Mouse (Mus musculus): ENCODE measurements around the gene Zfp980.
"Not testable (repeated sequence)": the region's sequence is repeated elsewhere in the genome, so short reads cannot be mapped to it uniquely, and the experiment has no call there.

GRCm38 (mm10) chr4:145682021-145682420, 11.5 kb downstream of the Zfp980 start:
- not testable (repeated sequence) for TF ChIP-seq POLR2AphosphoS2 (IDR thresholded peaks at IDR 0.05; ENCODE audit: insufficient read length, low read depth); TCF12 (IDR thresholded peaks at IDR 0.05; ENCODE audit: insufficient read depth, poor library complexity, severe bottlenecking); POLR2A (IDR thresholded peaks at IDR 0.05; ENCODE audit: insufficient read length, low read depth); USF1 (IDR thresholded peaks at IDR 0.05; ENCODE audit: low read depth); MYOD1 (IDR thresholded peaks at IDR 0.05; ENCODE audit: control insufficient read depth in 1 of 3, insufficient read length in 2 of 3, low read depth in 2 of 3); MYOG (IDR thresholded peaks at IDR 0.05; ENCODE audit: control insufficient read depth in 1 of 3, insufficient read depth in 1 of 3, insufficient read length in 2 of 3, low read depth in 2 of 3); MAX (IDR thresholded peaks at IDR 0.05; ENCODE audit: low read depth); E2F4 (IDR thresholded peaks at IDR 0.05; ENCODE audit: insufficient read depth)

All from myocyte (in vitro differentiated cells).